Mouse (Mus musculus): ENCODE results near the gene Olfr317.

GRCm38 (mm10) chr11:58733372-58733771 lies 5.6 kb downstream of the Olfr317 start:
- no peak for TF ChIP-seq CTCF (IDR thresholded peaks at IDR 0.05; ENCODE audit: insufficient read depth, low read depth, low read length)
- TF ChIP-seq POLR2A (IDR thresholded peaks at IDR 0.05; ENCODE audit: insufficient read depth, low read depth, low read length): no peak
